Mouse (Mus musculus): ENCODE results near the gene Car11. TPM values are rescaled to one million over a fixed set of nuclear protein-coding genes. Genes with fewer than 3 reads are reported as not detected.

Gene Car11
- polyA plus RNA-seq, 1 experiment from 2014 or later = 22.5 TPM

GRCm38 (mm10) chr7:45722348-45722713 lies 22.7 kb downstream of the Car11 start:
- Histone ChIP-seq H3K9me3 (replicated peaks; ENCODE audit: control insufficient read depth, low read length) (no peaks in the 10 kb centered on the region), H3K36me3 (ENCODE audit: control insufficient read depth, insufficient read depth, low read length) (peaks cover 84% of the 10 kb centered on the region), H3K4me2 (ENCODE audit: low read length) (no peak overlapping the region), H3K27ac (ENCODE audit: low read depth, low read length) (no peak overlapping the region), H3K27me3 (replicated peaks; ENCODE audit: control insufficient read depth, insufficient read depth, low read length) (no peaks in the 10 kb centered on the region), H3K9ac (ENCODE audit: low read length) (no peak overlapping the region), H3K4me1 (ENCODE audit: control insufficient read depth, insufficient read depth, low read length) (peaks cover 6% of the 10 kb centered on the region; the same call in 1 of the 2 replicates), H3K4me3 (ENCODE audit: low read depth, low read length) (no peak overlapping the region)
- DNase-seq (ENCODE audit: low spot score) = no peak
- WGBS = 86% methylated on average over 13 of the region's 13 CpGs
- no peak for ATAC-seq

DNA sequence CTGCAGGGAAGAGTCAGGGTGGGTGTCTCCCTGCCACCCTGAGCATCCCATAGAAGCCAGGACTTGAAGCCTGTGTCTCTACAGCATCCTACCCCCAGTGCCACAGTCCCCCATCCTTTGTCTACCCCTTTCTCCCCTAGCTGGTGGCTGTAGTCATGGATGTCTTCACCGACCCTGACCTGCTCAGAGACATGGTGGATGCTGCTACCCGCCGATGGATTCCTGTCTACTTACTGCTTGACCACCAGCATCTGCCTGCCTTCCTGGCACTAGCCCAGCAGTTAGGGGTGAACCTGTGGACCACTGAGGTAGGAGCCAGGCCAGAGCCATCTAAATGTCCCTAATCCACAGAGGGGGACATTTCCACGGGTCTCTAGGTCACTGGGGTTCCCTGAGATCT lies 23.7 kb downstream of the Car11 start:
- Histone ChIP-seq H3K27ac (ENCODE audit: low read depth, low read length) (no peak overlapping the region), H3K27me3 (replicated peaks; ENCODE audit: control insufficient read depth, insufficient read depth, low read length) (no peaks in the 10 kb centered on the region), H3K36me3 (ENCODE audit: control insufficient read depth, insufficient read depth, low read length) (peaks cover 87% of the 10 kb centered on the region), H3K9ac (ENCODE audit: low read length) (no peak overlapping the region), H3K4me2 (ENCODE audit: low read length) (no peak overlapping the region), H3K4me1 (ENCODE audit: control insufficient read depth, insufficient read depth, low read length) (peaks cover 6% of the 10 kb centered on the region; the same call in 1 of the 2 replicates), H3K9me3 (replicated peaks; ENCODE audit: control insufficient read depth, low read length) (no peaks in the 10 kb centered on the region), H3K4me3 (ENCODE audit: low read depth, low read length) (no peak overlapping the region)
- WGBS = 93% methylated on average over 4 of the region's 4 CpGs
- DNase-seq (ENCODE audit: low spot score) (no peak), ATAC-seq (no peak)

- no peak for DNase-seq (ENCODE audit: low spot score)
- peaks cover 88% of the 10 kb centered on the region for H3K36me3 ChIP-seq (ENCODE audit: control insufficient read depth, insufficient read depth, low read length)
Measured at GRCm38 (mm10) chr7:45723781-45724180, 24.1 kb downstream of the Car11 start.

DNA sequence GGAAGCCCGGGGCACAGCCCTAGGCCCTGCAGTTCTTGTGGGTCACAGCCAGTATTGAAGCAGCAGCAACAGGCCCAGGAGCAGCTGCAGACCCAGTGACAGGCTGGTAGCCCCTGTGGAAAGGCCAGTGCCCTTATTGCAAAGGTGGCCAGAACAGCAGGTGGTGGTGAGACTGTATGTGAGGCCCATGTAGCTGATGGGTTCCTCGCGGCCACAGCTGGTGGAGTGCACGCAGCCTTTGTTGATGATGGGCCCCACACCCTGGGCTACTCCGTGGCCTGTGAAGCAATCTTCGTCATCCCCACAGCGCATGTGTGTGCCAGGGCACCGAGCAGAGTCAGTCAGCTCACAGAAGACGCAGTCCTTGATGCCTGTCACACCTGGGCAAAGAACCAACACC lies 25.5 kb downstream of the Car11 start:
- Histone ChIP-seq H3K27ac (ENCODE audit: low read depth, low read length) (no peak overlapping the region), H3K27me3 (replicated peaks; ENCODE audit: control insufficient read depth, insufficient read depth, low read length) (no peaks in the 10 kb centered on the region), H3K4me2 (ENCODE audit: low read length) (no peak overlapping the region), H3K9ac (ENCODE audit: low read length) (no peak overlapping the region), H3K4me1 (ENCODE audit: control insufficient read depth, insufficient read depth, low read length) (no peaks in the 10 kb centered on the region), H3K9me3 (replicated peaks; ENCODE audit: control insufficient read depth, low read length) (no peaks in the 10 kb centered on the region), H3K36me3 (ENCODE audit: control insufficient read depth, insufficient read depth, low read length) (peaks cover 86% of the 10 kb centered on the region), H3K4me3 (ENCODE audit: low read depth, low read length) (no peak overlapping the region)
- no peak for DNase-seq (ENCODE audit: low spot score)
- ATAC-seq = no peak
- 84% methylated on average over 9 of the region's 9 CpGs for WGBS

More at GRCm38 (mm10) chr7:45723781-45724180, 24.1 kb downstream of the Car11 start:
- H3K9ac ChIP-seq (ENCODE audit: low read length) = no peak overlapping the region
- H3K27me3 ChIP-seq (replicated peaks; ENCODE audit: control insufficient read depth, insufficient read depth, low read length) = no peaks in the 10 kb centered on the region
- peaks cover 4% of the 10 kb centered on the region; the same call in 1 of the 2 replicates for H3K4me1 ChIP-seq (ENCODE audit: control insufficient read depth, insufficient read depth, low read length)
- no peak overlapping the region for H3K4me2 ChIP-seq (ENCODE audit: low read length)
- ATAC-seq = no peak
- no peaks in the 10 kb centered on the region for H3K9me3 ChIP-seq (replicated peaks; ENCODE audit: control insufficient read depth, low read length)
- H3K4me3 ChIP-seq (ENCODE audit: low read depth, low read length) = no peak overlapping the region
- no peak overlapping the region for H3K27ac ChIP-seq (ENCODE audit: low read depth, low read length)
- 96% methylated on average over 14 of the region's 14 CpGs for WGBS

GRCm38 (mm10) chr7:45725713-45726112 lies 26.1 kb downstream of the Car11 start, which contains the start of gene Spaca4:
Spaca4 (minus strand) TSS chr7:45725813.
- WGBS = 92% methylated on average over 11 of the region's 11 CpGs
- DNase-seq (ENCODE audit: low spot score) (no peak), ATAC-seq (no peak)
- Histone ChIP-seq H3K27me3 (replicated peaks; ENCODE audit: control insufficient read depth, insufficient read depth, low read length) (no peaks in the 10 kb centered on the region), H3K9me3 (replicated peaks; ENCODE audit: control insufficient read depth, low read length) (no peaks in the 10 kb centered on the region), H3K4me1 (ENCODE audit: control insufficient read depth, insufficient read depth, low read length) (no peaks in the 10 kb centered on the region), H3K27ac (ENCODE audit: low read depth, low read length) (no peak within 1 kb of the TSS), H3K4me3 (ENCODE audit: low read depth, low read length) (no peak within 1 kb of the TSS), H3K9ac (ENCODE audit: low read length) (no peak within 1 kb of the TSS), H3K4me2 (ENCODE audit: low read length) (no peak within 1 kb of the TSS), H3K36me3 (ENCODE audit: control insufficient read depth, insufficient read depth, low read length) (peaks cover 80% of the 10 kb centered on the region)

- ATAC-seq = no peak
- H3K4me3 ChIP-seq (ENCODE audit: low read depth, low read length) = no peak overlapping the region
- no peaks in the 10 kb centered on the region for H3K9me3 ChIP-seq (replicated peaks; ENCODE audit: control insufficient read depth, low read length)
- no peak for DNase-seq (ENCODE audit: low spot score)
- no peaks in the 10 kb centered on the region for H3K4me1 ChIP-seq (ENCODE audit: control insufficient read depth, insufficient read depth, low read length)
- no peaks in the 10 kb centered on the region for H3K27me3 ChIP-seq (replicated peaks; ENCODE audit: control insufficient read depth, insufficient read depth, low read length)
- no peak overlapping the region for H3K4me2 ChIP-seq (ENCODE audit: low read length)
- WGBS = 93% methylated on average over 10 of the region's 10 CpGs
- H3K9ac ChIP-seq (ENCODE audit: low read length) = no peak overlapping the region
- peaks cover 73% of the 10 kb centered on the region for H3K36me3 ChIP-seq (ENCODE audit: control insufficient read depth, insufficient read depth, low read length)
- no peak overlapping the region for H3K27ac ChIP-seq (ENCODE audit: low read depth, low read length)
Measured at GRCm38 (mm10) chr7:45726419-45726818, 26.8 kb downstream of the Car11 start.

GRCm38 (mm10) chr7:45727625-45728024 lies 28.0 kb downstream of the Car11 start:
- no peak for DNase-seq (ENCODE audit: low spot score)
- Histone ChIP-seq H3K9me3 (replicated peaks; ENCODE audit: control insufficient read depth, low read length) (no peaks in the 10 kb centered on the region), H3K4me1 (ENCODE audit: control insufficient read depth, insufficient read depth, low read length) (no peaks in the 10 kb centered on the region), H3K9ac (ENCODE audit: low read length) (no peak overlapping the region), H3K27me3 (replicated peaks; ENCODE audit: control insufficient read depth, insufficient read depth, low read length) (no peaks in the 10 kb centered on the region), H3K27ac (ENCODE audit: low read depth, low read length) (no peak overlapping the region), H3K4me2 (ENCODE audit: low read length) (no peak overlapping the region), H3K4me3 (ENCODE audit: low read depth, low read length) (no peak overlapping the region), H3K36me3 (ENCODE audit: control insufficient read depth, insufficient read depth, low read length) (peaks cover 61% of the 10 kb centered on the region)
- WGBS = 85% methylated on average over 3 of the region's 3 CpGs
- no peak for ATAC-seq

GRCm38 (mm10) chr7:45730727-45731431 lies 31.2 kb downstream of the Car11 start:
- Histone ChIP-seq H3K4me3 (ENCODE audit: low read depth, low read length) (no peak overlapping the region), H3K9ac (ENCODE audit: low read length) (no peak overlapping the region), H3K27me3 (replicated peaks; ENCODE audit: control insufficient read depth, insufficient read depth, low read length) (no peaks in the 10 kb centered on the region), H3K9me3 (replicated peaks; ENCODE audit: control insufficient read depth, low read length) (no peaks in the 10 kb centered on the region), H3K4me1 (ENCODE audit: control insufficient read depth, insufficient read depth, low read length) (no peaks in the 10 kb centered on the region), H3K36me3 (ENCODE audit: control insufficient read depth, insufficient read depth, low read length) (peaks cover 29% of the 10 kb centered on the region), H3K4me2 (ENCODE audit: low read length) (no peak overlapping the region), H3K27ac (ENCODE audit: low read depth, low read length) (no peak overlapping the region)
- peak; percentile 39 for DNase-seq (ENCODE audit: low spot score)
- ATAC-seq = 0 out of 2 replicates have a peak, but pooled peaks have one; percentile 37
- 13% methylated on average over 16 of the region's 16 CpGs for WGBS

DNA sequence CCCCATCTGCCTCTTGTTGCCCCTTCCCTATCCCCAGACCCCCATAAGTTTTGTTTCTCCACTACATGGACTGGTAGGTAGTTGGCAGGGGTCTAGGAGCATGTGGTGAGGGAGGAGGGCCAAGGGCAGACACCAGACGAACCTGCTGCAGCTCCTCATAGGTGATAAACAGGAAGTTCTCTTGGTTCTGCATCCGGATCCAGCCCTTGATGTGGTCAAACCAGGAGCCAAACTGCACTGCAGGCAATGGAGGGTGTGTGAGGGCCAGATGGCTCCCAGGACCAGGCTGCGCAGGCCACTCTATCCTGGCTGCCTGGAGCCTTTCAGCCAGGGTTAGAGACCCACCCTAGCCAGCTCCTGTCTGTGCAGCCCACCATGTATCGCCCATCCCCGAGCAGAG lies 33.8 kb downstream of the Car11 start:
- Histone ChIP-seq H3K36me3 (ENCODE audit: control insufficient read depth, insufficient read depth, low read length) (peaks cover 11% of the 10 kb centered on the region; the same call in 1 of the 2 replicates), H3K9ac (ENCODE audit: low read length) (no peak overlapping the region), H3K4me3 (ENCODE audit: low read depth, low read length) (no peak overlapping the region), H3K27me3 (replicated peaks; ENCODE audit: control insufficient read depth, insufficient read depth, low read length) (no peaks in the 10 kb centered on the region), H3K4me2 (ENCODE audit: low read length) (no peak overlapping the region), H3K4me1 (ENCODE audit: control insufficient read depth, insufficient read depth, low read length) (no peaks in the 10 kb centered on the region), H3K9me3 (replicated peaks; ENCODE audit: control insufficient read depth, low read length) (no peaks in the 10 kb centered on the region), H3K27ac (ENCODE audit: low read depth, low read length) (no peak overlapping the region)
- ATAC-seq = no peak
- 81% methylated on average over 5 of the region's 5 CpGs for WGBS
- no peak for DNase-seq (ENCODE audit: low spot score)
